ENCODE assay signal across 10 mouse cellular contexts in genomic region chr12:83713749-83714148, GRCm38 (mm10). TPM values are rescaled to one million over a fixed set of nuclear protein-coding genes. Genes with fewer than 3 reads are reported as not detected.
DNase-seq lines count a peak whose midpoint lies in the region; ATAC-seq and TF ChIP-seq lines count a peak whose summit lies in the region.
"Had no signal": no experiment of that assay in that cellular context is flagged by ENCODE, and none has a peak within 500 bp of the region (broad histone marks: within the 10 kb centered on the region; RNA-seq: fewer than 3 reads in every experiment).

No protein-coding gene starts in this region.

- TF ChIP-seq POLR2A in thymus, adult 2 months (IDR thresholded peaks at IDR 0.05; ENCODE audit: control insufficient read depth, extremely low read depth, insufficient read depth, low read length, poor library complexity), result no peak

- H3K9me3 ChIP-seq in heart, embryonic 11.5 days (replicated peaks; ENCODE audit: control insufficient read depth, low read length), result no peaks in the 10 kb centered on the region
- H3K9me3 ChIP-seq: embryonic facial prominence, embryonic 13.5 days; liver, embryonic 13.5 days had no signal

- no peak overlapping the region for H3K9ac ChIP-seq in heart, embryonic 11.5 days (ENCODE audit: low read depth, low read length)
- H3K9ac ChIP-seq: embryonic facial prominence, embryonic 13.5 days; liver, embryonic 13.5 days had no signal

- H3K27ac ChIP-seq in heart, embryonic 11.5 days (ENCODE audit: low read depth, low read length), result no peak overlapping the region
- H3K27ac ChIP-seq in thymus, adult 2 months (ENCODE audit: control insufficient read depth, insufficient read depth, low read length), result no peak overlapping the region
- H3K27ac ChIP-seq: embryonic facial prominence, embryonic 13.5 days; liver, embryonic 13.5 days had no signal

- H3K36me3 ChIP-seq in heart, embryonic 11.5 days (ENCODE audit: control insufficient read depth, insufficient read depth, low read length), result peaks cover 17% of the 10 kb centered on the region
- peaks cover 57% of the 10 kb centered on the region for H3K36me3 ChIP-seq in thymus, adult 2 months (ENCODE audit: control insufficient read depth, insufficient read depth, low read length)

- H3K27me3 ChIP-seq in heart, embryonic 11.5 days (ENCODE audit: control insufficient read depth, insufficient read depth, low read length), result no peaks in the 10 kb centered on the region
- no peaks in the 10 kb centered on the region for H3K27me3 ChIP-seq in thymus, adult 2 months (ENCODE audit: control insufficient read depth, insufficient read depth, low read length)
- H3K27me3 ChIP-seq: embryonic facial prominence, embryonic 13.5 days; liver, embryonic 13.5 days had no signal

- no peak overlapping the region for H3K4me3 ChIP-seq in heart, embryonic 11.5 days (ENCODE audit: low read depth, low read length)
- no peak overlapping the region for H3K4me3 ChIP-seq in thymus, adult 2 months (ENCODE audit: control insufficient read depth, insufficient read depth, low read length)
- H3K4me3 ChIP-seq: embryonic facial prominence, embryonic 13.5 days; liver, embryonic 13.5 days had no signal

- 49% methylated on average over 2 of the region's 2 CpGs for WGBS in heart, embryonic 11.5 days (ENCODE audit: insufficient replicate concordance)
- WGBS in thymus, adult 2 months, result 55% methylated on average over 2 of the region's 2 CpGs

- no peak overlapping the region for H3K4me2 ChIP-seq in heart, embryonic 11.5 days
- H3K4me2 ChIP-seq: embryonic facial prominence, embryonic 13.5 days; liver, embryonic 13.5 days had no signal

- no peaks in the 10 kb centered on the region for H3K4me1 ChIP-seq in heart, embryonic 11.5 days (ENCODE audit: control insufficient read depth, insufficient read depth, low read length)
- no peaks in the 10 kb centered on the region for H3K4me1 ChIP-seq in thymus, adult 2 months (replicated peaks; ENCODE audit: control insufficient read depth, insufficient read depth, low read length)
- H3K4me1 ChIP-seq: embryonic facial prominence, embryonic 13.5 days had no signal

- peak; percentile 69 to 79 for DNase-seq in heart, postnatal 10 days
- DNase-seq in thymus, adult 2 months, result peak; percentile 40
- DNase-seq in thymus, adult 18-20 months, result no peak
- DNase-seq in cerebellum, adult 11 months, result peak; percentile 31
- DNase-seq in kidney, postnatal 14 days, result peak; percentile 73
- DNase-seq in retina, postnatal 1 day, result peak; percentile 62
- DNase-seq in urinary bladder, postnatal 10 days (ENCODE audit: low spot score), result no peak
- DNase-seq: liver, embryonic 13.5 days had no signal

- no peak for ATAC-seq in heart, embryonic 11.5 days (replicated peaks; ENCODE audit: insufficient number of reproducible peaks, low FRiP score, low TSS enrichment)

- intact Hi-C loops in heart, postnatal 10 days (cut with DNase I), result loop anchor here (1.0 to 10.0 kb wide), 4 partner anchors 58 to 349 kb away; partner anchors contain the start of genes Acot4 and Gm49366

- TF ChIP-seq CTCF in thymus, adult 2 months (IDR thresholded peaks at IDR 0.05; ENCODE audit: borderline replicate concordance, control insufficient read depth, extremely low read depth, insufficient read depth, low read length, poor library complexity), result no peak

RNA-seq across cellular contexts. Expression of gene Psen1, which starts 25.8 kb away (rescaled TPM):
- total RNA-seq in heart, postnatal 10 days (2021), result 10 to 100 TPM; 35.0 to 44.9 TPM
- polyA plus RNA-seq in heart, embryonic 11.5 days (2014; fragmentation: Nextera tagmentation; extraction: Ambion mirVana), result 54.9 and 58.6 TPM in 2 replicates
- polyA plus RNA-seq in thymus, adult 2 months (2012; rRNA removed), result 31.3 and 31.5 TPM in 2 replicates

RNA-seq across cellular contexts. Expression of gene Papln, which starts 49.7 kb away (rescaled TPM):
- 10 to 100 TPM; 28.6 to 28.8 TPM for total RNA-seq in heart, postnatal 10 days (2021)
- polyA plus RNA-seq in heart, embryonic 11.5 days (2014; fragmentation: Nextera tagmentation; extraction: Ambion mirVana), result 0.10 TPM in 1 of 2 replicates, not detected in the other
- 1.7 and 1.9 TPM in 2 replicates for polyA plus RNA-seq in thymus, adult 2 months (2012; rRNA removed)

Comparison
In these comparisons a context has a peak if more than half of its experiments do, and no peak if none do; other contexts are left out.
1. DNase-seq: peak in heart, postnatal 10 days (2 of 2), thymus, adult 2 months (single experiment), cerebellum, adult 11 months (single experiment), kidney, postnatal 14 days (single experiment) and retina, postnatal 1 day (single experiment); none in thymus, adult 18-20 months (0 of 2) and urinary bladder, postnatal 10 days (single experiment).